Comparison of ENCODE assay signal across 13 mouse cellular contexts in the genomic region with DNA sequence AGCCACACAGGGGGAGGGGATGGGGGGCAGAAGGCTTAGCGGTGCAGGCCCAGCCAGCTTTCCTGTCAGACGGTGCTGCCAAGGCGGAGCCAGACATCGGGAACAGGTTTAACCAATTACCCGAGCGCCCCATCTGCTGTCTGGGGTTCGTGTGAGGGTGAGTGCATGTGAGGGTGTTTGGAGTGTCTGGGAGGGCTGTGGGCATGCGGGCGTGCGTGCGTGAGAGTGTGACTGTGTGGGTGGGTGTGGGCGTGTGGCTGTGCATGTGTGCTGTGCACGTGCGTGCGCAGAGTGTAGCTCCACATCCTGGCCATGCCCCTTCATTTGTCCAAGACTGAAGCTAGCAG. TPM values are rescaled to one million over a fixed set of nuclear protein-coding genes. Genes with fewer than 3 reads are reported as not detected.
A peak's percentile ranks its signal among the peaks of the same experiment; 100 is the strongest.
DNase-seq lines count a peak whose midpoint lies in the region; ATAC-seq lines count a peak whose summit lies in the region.
"Had no signal": no experiment of that assay in that cellular context is flagged by ENCODE, and none has a peak within 500 bp of the region (broad histone marks: within the 10 kb centered on the region; RNA-seq: fewer than 3 reads in every experiment).

No protein-coding gene starts in this region.

- no peak overlapping the region for H3K4me2 ChIP-seq in midbrain, embryonic 13.5 days (replicated peaks)
- H3K4me2 ChIP-seq: heart, embryonic 15.5 days had no signal

- intact Hi-C loops in left cerebral cortex, postnatal 25 days (cut with DNase I): no loop called here

- peak; percentile 22 for DNase-seq in embryo, embryonic 11 days
- DNase-seq in embryo, embryonic 10.5 days (ENCODE audit: low spot score): no peak
- no peak for DNase-seq in midbrain, embryonic 10.5 days (ENCODE audit: low spot score)
- DNase-seq in left cerebral cortex, postnatal 25 days (ENCODE audit: low spot score in 2 of 2): peak; percentile 42 to 67
- peak; percentile 33 for DNase-seq in telencephalon, adult 2 months (ENCODE audit: low read depth, low spot score)
- DNase-seq in urinary bladder, postnatal 14 days (ENCODE audit: low spot score): no peak
- DNase-seq in frontal cortex, postnatal 10 days (ENCODE audit: low spot score in 2 of 2): no peak

- H3K9me3 ChIP-seq in midbrain, embryonic 13.5 days: no peaks in the 10 kb centered on the region
- no peaks in the 10 kb centered on the region for H3K9me3 ChIP-seq in midbrain, embryonic 10.5 days (replicated peaks)
- H3K9me3 ChIP-seq: G1E; heart, embryonic 15.5 days had no signal

- 0 out of 2 replicates have a peak, but pooled peaks cover 8% of the 10 kb centered on the region for H3K4me1 ChIP-seq in midbrain, embryonic 13.5 days (replicated peaks)
- H3K4me1 ChIP-seq in midbrain, embryonic 10.5 days: peaks cover 23% of the 10 kb centered on the region

- H3K9ac ChIP-seq in midbrain, embryonic 13.5 days (replicated peaks): no peak overlapping the region
- H3K9ac ChIP-seq: heart, embryonic 15.5 days had no signal

- ATAC-seq in midbrain, embryonic 13.5 days: peak; percentile 62; the same call in 1 of the 2 replicates

- H3K27ac ChIP-seq in midbrain, embryonic 13.5 days: no peak overlapping the region
- H3K27ac ChIP-seq in midbrain, embryonic 10.5 days (replicated peaks): no peak overlapping the region
- H3K27ac ChIP-seq: heart, embryonic 15.5 days had no signal

- H3K36me3 ChIP-seq in midbrain, embryonic 13.5 days: no peaks in the 10 kb centered on the region
- H3K36me3 ChIP-seq in midbrain, embryonic 10.5 days: no peaks in the 10 kb centered on the region
- H3K36me3 ChIP-seq: G1E; heart, embryonic 15.5 days had no signal

- H3K4me3 ChIP-seq in midbrain, embryonic 13.5 days (replicated peaks): no peak overlapping the region
- no peak overlapping the region for H3K4me3 ChIP-seq in midbrain, embryonic 10.5 days
- H3K4me3 ChIP-seq: heart, embryonic 15.5 days had no signal

- H3K27me3 ChIP-seq in midbrain, embryonic 13.5 days: peaks cover 9% of the 10 kb centered on the region
- H3K27me3 ChIP-seq in midbrain, embryonic 10.5 days (ENCODE audit: low read depth, poor library complexity, severe bottlenecking): peaks cover 55% of the 10 kb centered on the region

- 54% methylated on average over 15 of the region's 15 CpGs for WGBS in midbrain, embryonic 13.5 days
- 52% methylated on average over 15 of the region's 15 CpGs for WGBS in midbrain, embryonic 10.5 days

RNA-seq across cellular contexts. Expression of a gene that starts 19.7 kb away (rescaled TPM):
- polyA plus RNA-seq in midbrain, embryonic 13.5 days (2015; fragmentation: Nextera tagmentation; extraction: Ambion mirVana): 1.8 and 7.2 TPM in 2 replicates
- polyA plus RNA-seq in midbrain, embryonic 10.5 days (2016; fragmentation: Nextera tagmentation; extraction: Ambion mirVana): 2.2 and 3.5 TPM in 2 replicates
- total RNA-seq in left cerebral cortex, postnatal 25 days (2021): 10 to 100 TPM; 33.6 to 33.7 TPM
- total RNA-seq: G1E; gastrocnemius, adult 18-20 months; megakaryocyte-erythroid progenitor cell, adult 5-6 weeks had no signal
- polyA plus RNA-seq: G1E; heart, embryonic 15.5 days; thymus, postnatal 0 days had no signal

Comparison
In these comparisons a context has a peak if more than half of its experiments do, and no peak if none do; other contexts are left out.
1. DNase-seq: peak in embryo, embryonic 11 days (single experiment), left cerebral cortex, postnatal 25 days (2 of 2) and telencephalon, adult 2 months (single experiment); none in embryo, embryonic 10.5 days (single experiment), midbrain, embryonic 10.5 days (single experiment), urinary bladder, postnatal 14 days (single experiment) and frontal cortex, postnatal 10 days (0 of 2).